Mouse (Mus musculus): ENCODE results near the gene Tmed8. TPM values are rescaled to one million over a fixed set of nuclear protein-coding genes. Genes with fewer than 3 reads are reported as not detected.
A peak's percentile ranks its signal among the peaks of the same experiment; 100 is the strongest.

The Tmed8 gene
- polyA plus RNA-seq, 1 experiment from 2014 or later, result 2.7 TPM

- Histone ChIP-seq H3K4me1 (peaks cover 17% of the 10 kb centered on the region), H3K27ac (replicated peaks) (no peak overlapping the region), H3K36me3 (replicated peaks) (peaks cover 20% of the 10 kb centered on the region), H3K9me3 (peaks cover 8% of the 10 kb centered on the region; the same call in 1 of the 2 replicates), H3K27me3 (replicated peaks; ENCODE audit: low read depth, poor library complexity, severe bottlenecking) (no peaks in the 10 kb centered on the region), H3K4me3 (no peak overlapping the region)
- WGBS, result 95% methylated on average over 5 of the region's 5 CpGs
- DNase-seq (ENCODE audit: low spot score), result no peak
These were observed 50.8 kb downstream of the Tmed8 start for GRCm38 (mm10) chr12:87149471-87149870.

GRCm38 (mm10) chr12:87148136-87148535 is 52.1 kb downstream of the Tmed8 start:
- H3K4me3 ChIP-seq, result peak overlapping the region; percentile 94
- no peaks in the 10 kb centered on the region for H3K27me3 ChIP-seq (replicated peaks; ENCODE audit: low read depth, poor library complexity, severe bottlenecking)
- no peak for DNase-seq (ENCODE audit: low spot score)
- peaks cover 25% of the 10 kb centered on the region for H3K36me3 ChIP-seq (replicated peaks)
- H3K9me3 ChIP-seq, result peaks cover 8% of the 10 kb centered on the region; the same call in 1 of the 2 replicates
- peaks cover 17% of the 10 kb centered on the region for H3K4me1 ChIP-seq
- peak overlapping the region; percentile 96 for H3K27ac ChIP-seq (replicated peaks)
- WGBS, result 18% methylated on average over 15 of the region's 15 CpGs

GRCm38 (mm10) chr12:87147395-87148089 is 52.7 kb downstream of the Tmed8 start, which contains the start of gene Pomt2:
Gene Pomt2 (minus strand): TSS chr12:87147968.
- under 1% methylated on average over 61 of the region's 61 CpGs for WGBS
- Histone ChIP-seq H3K36me3 (replicated peaks) (peaks cover 21% of the 10 kb centered on the region), H3K4me3 (peak within 1 kb of the TSS; percentile 94), H3K9me3 (peaks cover 4% of the 10 kb centered on the region; the same call in 1 of the 2 replicates), H3K27ac (replicated peaks) (peak within 1 kb of the TSS; percentile 96), H3K4me1 (peaks cover 17% of the 10 kb centered on the region), H3K27me3 (replicated peaks; ENCODE audit: low read depth, poor library complexity, severe bottlenecking) (no peaks in the 10 kb centered on the region)
- DNase-seq (ENCODE audit: low spot score), result peak; percentile 96

- H3K4me3 ChIP-seq, result peak within 1 kb of the TSS; percentile 94
- peak within 1 kb of the TSS; percentile 96 for H3K27ac ChIP-seq (replicated peaks)
- peaks cover 4% of the 10 kb centered on the region; the same call in 1 of the 2 replicates for H3K9me3 ChIP-seq
- H3K27me3 ChIP-seq (replicated peaks; ENCODE audit: low read depth, poor library complexity, severe bottlenecking), result no peaks in the 10 kb centered on the region
- peak; percentile 94 for DNase-seq (ENCODE audit: low spot score)
- under 1% methylated on average over 27 of the region's 27 CpGs for WGBS
- peaks cover 17% of the 10 kb centered on the region for H3K4me1 ChIP-seq
- H3K36me3 ChIP-seq (replicated peaks), result peaks cover 17% of the 10 kb centered on the region
These were observed 53.3 kb downstream of the Tmed8 start, which contains the start of gene Gstz1 for GRCm38 (mm10) chr12:87146966-87147365. Gene Gstz1 (plus strand): TSS chr12:87147165.

GRCm38 (mm10) chr12:87142156-87142555 is 58.1 kb downstream of the Tmed8 start:
- H3K9me3 ChIP-seq, result no peaks in the 10 kb centered on the region
- H3K27me3 ChIP-seq (replicated peaks; ENCODE audit: low read depth, poor library complexity, severe bottlenecking), result no peaks in the 10 kb centered on the region
- H3K27ac ChIP-seq (replicated peaks), result no peak overlapping the region
- DNase-seq (ENCODE audit: low spot score), result no peak
- peaks cover 22% of the 10 kb centered on the region for H3K4me1 ChIP-seq
- peaks cover 13% of the 10 kb centered on the region for H3K36me3 ChIP-seq (replicated peaks)
- no peak overlapping the region for H3K4me3 ChIP-seq
- 88% methylated on average over 2 of the region's 2 CpGs for WGBS

- DNase-seq (ENCODE audit: low spot score), result no peak
- no peaks in the 10 kb centered on the region for H3K9me3 ChIP-seq
- no peak overlapping the region for H3K4me3 ChIP-seq
- no peaks in the 10 kb centered on the region for H3K27me3 ChIP-seq (replicated peaks; ENCODE audit: low read depth, poor library complexity, severe bottlenecking)
- WGBS, result 74% methylated on average over 2 of the region's 2 CpGs
- H3K4me1 ChIP-seq, result peaks cover 12% of the 10 kb centered on the region; the same call in 1 of the 2 replicates
- peaks cover 20% of the 10 kb centered on the region for H3K36me3 ChIP-seq (replicated peaks)
- H3K27ac ChIP-seq (replicated peaks), result no peak overlapping the region; the same call in 1 of the 2 replicates
These were observed 61.5 kb downstream of the Tmed8 start for GRCm38 (mm10) chr12:87138768-87139167.

- WGBS, result 78% methylated on average over 2 of the region's 2 CpGs
- peaks cover 12% of the 10 kb centered on the region; the same call in 1 of the 2 replicates for H3K4me1 ChIP-seq
- H3K4me3 ChIP-seq, result no peak overlapping the region
- H3K9me3 ChIP-seq, result no peaks in the 10 kb centered on the region
- H3K36me3 ChIP-seq (replicated peaks), result peaks cover 23% of the 10 kb centered on the region
- H3K27ac ChIP-seq (replicated peaks), result peak overlapping the region; percentile 57; the same call in 1 of the 2 replicates
- no peak for DNase-seq (ENCODE audit: low spot score)
- H3K27me3 ChIP-seq (replicated peaks; ENCODE audit: low read depth, poor library complexity, severe bottlenecking), result no peaks in the 10 kb centered on the region
These were observed 61.9 kb downstream of the Tmed8 start for GRCm38 (mm10) chr12:87138342-87138701.

GRCm38 (mm10) chr12:87137439-87138341 is 62.6 kb downstream of the Tmed8 start:
- 0 out of 2 replicates have a peak overlapping the region, but pooled peaks have one; percentile 19 for H3K27ac ChIP-seq (replicated peaks)

GRCm38 (mm10) chr12:87132784-87133183 is 67.5 kb downstream of the Tmed8 start:
- no peak overlapping the region for H3K4me3 ChIP-seq
- H3K27me3 ChIP-seq (replicated peaks; ENCODE audit: low read depth, poor library complexity, severe bottlenecking), result no peaks in the 10 kb centered on the region
- 92% methylated on average over 9 of the region's 9 CpGs for WGBS
- peaks cover 62% of the 10 kb centered on the region for H3K36me3 ChIP-seq (replicated peaks)
- DNase-seq (ENCODE audit: low spot score), result no peak
- no peaks in the 10 kb centered on the region for H3K9me3 ChIP-seq
- no peak overlapping the region for H3K27ac ChIP-seq (replicated peaks)
- 0 out of 2 replicates have a peak, but pooled peaks cover 2% of the 10 kb centered on the region for H3K4me1 ChIP-seq

More at GRCm38 (mm10) chr12:87137439-87138341, 62.6 kb downstream of the Tmed8 start:
- H3K4me3 ChIP-seq, result no peak overlapping the region
- 78% methylated on average over 15 of the region's 15 CpGs for WGBS
- H3K27me3 ChIP-seq (replicated peaks; ENCODE audit: low read depth, poor library complexity, severe bottlenecking), result no peaks in the 10 kb centered on the region
- H3K4me1 ChIP-seq, result peaks cover 12% of the 10 kb centered on the region; the same call in 1 of the 2 replicates
- no peak for DNase-seq (ENCODE audit: low spot score)
- H3K9me3 ChIP-seq, result no peaks in the 10 kb centered on the region
- H3K36me3 ChIP-seq (replicated peaks), result peaks cover 30% of the 10 kb centered on the region

- no peak overlapping the region for H3K4me3 ChIP-seq
- H3K36me3 ChIP-seq (replicated peaks), result peaks cover 62% of the 10 kb centered on the region
- DNase-seq (ENCODE audit: low spot score), result no peak
- no peaks in the 10 kb centered on the region for H3K9me3 ChIP-seq
- H3K27me3 ChIP-seq (replicated peaks; ENCODE audit: low read depth, poor library complexity, severe bottlenecking), result no peaks in the 10 kb centered on the region
- H3K4me1 ChIP-seq, result no peaks in the 10 kb centered on the region
- 92% methylated on average over 6 of the region's 6 CpGs for WGBS
- H3K27ac ChIP-seq (replicated peaks), result no peak overlapping the region
These were observed 68.0 kb downstream of the Tmed8 start for GRCm38 (mm10) chr12:87132210-87132609.

- H3K27ac ChIP-seq (replicated peaks), result no peak overlapping the region
- H3K9me3 ChIP-seq, result no peaks in the 10 kb centered on the region
- DNase-seq (ENCODE audit: low spot score), result peak; percentile 26
- no peaks in the 10 kb centered on the region for H3K4me1 ChIP-seq
- H3K27me3 ChIP-seq (replicated peaks; ENCODE audit: low read depth, poor library complexity, severe bottlenecking), result no peaks in the 10 kb centered on the region
- WGBS, result 70% methylated on average over 3 of the region's 3 CpGs
- H3K36me3 ChIP-seq (replicated peaks), result peaks cover 64% of the 10 kb centered on the region
- H3K4me3 ChIP-seq, result no peak overlapping the region
These were observed 68.6 kb downstream of the Tmed8 start for GRCm38 (mm10) chr12:87131619-87132018.

- H3K4me3 ChIP-seq, result no peak overlapping the region
- 95% methylated on average over 2 of the region's 2 CpGs for WGBS
- H3K9me3 ChIP-seq, result no peaks in the 10 kb centered on the region
- H3K27ac ChIP-seq (replicated peaks), result no peak overlapping the region
- H3K4me1 ChIP-seq, result no peaks in the 10 kb centered on the region
- H3K36me3 ChIP-seq (replicated peaks), result peaks cover 64% of the 10 kb centered on the region
- no peak for DNase-seq (ENCODE audit: low spot score)
- no peaks in the 10 kb centered on the region for H3K27me3 ChIP-seq (replicated peaks; ENCODE audit: low read depth, poor library complexity, severe bottlenecking)
These were observed 69.1 kb downstream of the Tmed8 start for GRCm38 (mm10) chr12:87131181-87131580.
